Mouse (Mus musculus) midbrain, embryonic 16.5 days (tissue): ENCODE data around the gene Ppp1r12b. TPM values are rescaled to one million over a fixed set of nuclear protein-coding genes. Genes with fewer than 3 reads are reported as not detected.
"Not testable (repeated sequence)": the region's sequence is repeated elsewhere in the genome, so short reads cannot be mapped to it uniquely, and the experiment has no call there.

Source experiments
- ATAC-seq: fragments of 200-750 bp; cut with Nextera tagmentation; 2 replicates; pipeline ENCODE4 v1.8.0; 2017; ENCODE audit warnings: moderate TSS enrichment
- H3K27ac ChIP-seq: fragments of 300-500 bp; sonication (generic); 2 replicates; pipeline ENCODE4 v1.5.1; 2014; ENCODE audit warnings: mild to moderate bottlenecking, low read length, mixed read lengths
- H3K27me3 ChIP-seq: fragments of 300-500 bp; sonication (generic); 2 replicates; pipeline ENCODE4 v1.6.1; 2014; ENCODE audit warnings: low read depth, low read length, mixed read lengths; ENCODE audit not compliant: control insufficient read depth, insufficient read depth
- H3K36me3 ChIP-seq: fragments of 300-500 bp; sonication (generic); 2 replicates; pipeline ENCODE4 v1.6.1; 2014; ENCODE audit warnings: mild to moderate bottlenecking, low read length, moderate library complexity, mixed read lengths; ENCODE audit not compliant: control insufficient read depth, insufficient read depth
- H3K4me1 ChIP-seq: fragments of 300-500 bp; sonication (generic); 2 replicates; pipeline ENCODE4 v1.6.1; 2014; ENCODE audit warnings: mild to moderate bottlenecking, low read length, mixed read lengths; ENCODE audit not compliant: control insufficient read depth, insufficient read depth
- H3K4me2 ChIP-seq: fragments of 300-500 bp; sonication (generic); 2 replicates; pipeline ENCODE4 v1.6.1; 2014; ENCODE audit warnings: mild to moderate bottlenecking, low read length, mixed read lengths
- H3K4me3 ChIP-seq: fragments of 300-500 bp; sonication (generic); 2 replicates; pipeline ENCODE4 v1.5.1; 2014; ENCODE audit warnings: low read depth, mild to moderate bottlenecking, low read length, moderate library complexity, mixed read lengths
- H3K9ac ChIP-seq: fragments of 300-500 bp; sonication (generic); 2 replicates; pipeline ENCODE4 v1.6.1; 2014; ENCODE audit warnings: low read depth, low read length, mixed read lengths
- H3K9me3 ChIP-seq: fragments of 300-500 bp; sonication (generic); replicated peaks from 2 replicates; pipeline ENCODE4 v1.6.1; 2014; ENCODE audit warnings: mild to moderate bottlenecking, low read length, mixed read lengths; ENCODE audit not compliant: control insufficient read depth, poor library complexity, severe bottlenecking
- WGBS: fragments of 180-500 bp; shearing (Covaris S2); extraction: QIAGEN DNeasy Blood & Tissue Kit; methylation state at CpG from one replicate; pipeline ENCODE4 v1.1.7; 2014; 5-methylcytosine and 5-hydroxymethylcytosine counted together
- polyA plus RNA-seq: library from polyadenylated mRNA; unstranded; fragments of >200 nt; fragmentation: Nextera tagmentation; extraction: Ambion mirVana; gene quantifications from 2 replicates; pipeline ENCODE4 v1.2.1, GENCODE M21; 2015

The Ppp1r12b gene
- polyA plus RNA-seq, 1 experiment from 2014 or later = 13.6 TPM

DNA sequence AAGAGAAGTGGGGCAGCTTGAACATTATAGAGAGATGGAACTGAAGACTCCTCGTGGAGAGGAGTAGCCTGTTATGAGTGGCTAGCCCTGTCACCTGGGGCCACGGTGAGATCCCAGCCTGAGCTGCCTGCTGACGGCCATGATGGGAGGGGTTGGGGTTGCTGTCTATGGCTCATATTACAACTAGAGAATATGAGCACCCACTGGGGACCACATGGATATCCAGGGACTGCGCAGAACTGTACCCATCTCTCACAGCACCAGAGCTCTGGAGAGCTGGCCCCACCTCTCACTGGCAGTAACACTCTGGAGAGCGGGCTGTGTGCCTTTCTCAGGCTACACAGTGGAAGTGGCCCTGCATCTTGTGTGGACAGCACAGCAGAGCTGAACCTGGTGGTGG lies 104.5 kb downstream of the Ppp1r12b start:
- H3K4me3 ChIP-seq = no peak overlapping the region
- H3K4me2 ChIP-seq = no peak overlapping the region
- H3K27ac ChIP-seq = no peak overlapping the region
- ATAC-seq = no peak
- H3K9ac ChIP-seq = no peak overlapping the region
- no peaks in the 10 kb centered on the region for H3K36me3 ChIP-seq
- H3K9me3 ChIP-seq = no peaks in the 10 kb centered on the region
- 94% methylated on average over 5 of the region's 5 CpGs for WGBS
- H3K27me3 ChIP-seq = no peaks in the 10 kb centered on the region
- H3K4me1 ChIP-seq = 0 out of 2 replicates have a peak, but pooled peaks cover 2% of the 10 kb centered on the region

DNA sequence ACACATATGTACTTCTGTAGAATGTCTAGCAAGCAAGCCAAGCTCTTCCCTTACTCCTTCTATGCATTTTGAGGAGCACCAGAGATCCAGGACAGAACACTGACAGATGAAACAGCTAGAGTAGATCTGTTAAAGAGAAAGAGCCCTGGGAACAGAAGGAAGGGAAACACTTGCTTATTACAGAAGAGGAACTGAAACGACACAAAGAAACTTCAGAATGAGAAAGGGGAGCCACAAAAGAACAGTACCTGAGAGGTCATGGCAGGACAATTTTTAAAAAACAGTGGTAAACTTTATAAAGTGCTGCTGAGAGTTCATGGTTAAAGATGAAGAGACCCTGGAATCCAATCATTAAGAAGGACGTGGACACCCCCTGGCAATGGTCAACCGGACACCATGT lies 105.4 kb downstream of the Ppp1r12b start:
- Histone ChIP-seq H3K9me3 (no peaks in the 10 kb centered on the region), H3K27ac (no peak overlapping the region), H3K9ac (no peak overlapping the region), H3K36me3 (no peaks in the 10 kb centered on the region), H3K4me1 (0 out of 2 replicates have a peak, but pooled peaks cover 2% of the 10 kb centered on the region), H3K4me2 (no peak overlapping the region), H3K4me3 (no peak overlapping the region), H3K27me3 (no peaks in the 10 kb centered on the region)
- 92% methylated on average over 3 of the region's 3 CpGs for WGBS
- ATAC-seq = no peak

DNA sequence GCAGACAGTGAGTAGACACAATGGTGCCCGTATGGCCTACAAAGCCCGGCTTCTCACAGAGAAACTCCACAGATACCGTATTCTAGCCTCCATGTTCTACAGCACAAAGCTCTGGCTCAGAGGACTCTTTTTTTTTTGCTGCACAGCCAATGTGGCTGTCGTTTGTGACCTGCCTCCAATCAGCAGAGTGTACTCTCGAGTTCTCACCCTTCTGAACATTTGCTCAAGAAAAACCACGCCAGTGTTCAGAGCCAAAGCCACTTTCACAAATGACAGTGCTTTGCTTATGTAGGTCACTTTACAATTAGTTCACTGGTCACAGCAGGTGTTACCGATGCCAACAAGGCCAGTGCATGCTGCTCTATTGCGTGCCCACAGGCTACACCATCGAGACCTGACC lies 107.9 kb downstream of the Ppp1r12b start:
- no peak for ATAC-seq
- Histone ChIP-seq H3K4me2 (no peak overlapping the region), H3K9me3 (no peaks in the 10 kb centered on the region), H3K4me3 (no peak overlapping the region), H3K9ac (no peak overlapping the region), H3K27me3 (no peaks in the 10 kb centered on the region), H3K36me3 (no peaks in the 10 kb centered on the region), H3K27ac (no peak overlapping the region), H3K4me1 (0 out of 2 replicates have a peak, but pooled peaks cover 2% of the 10 kb centered on the region)
- 79% methylated on average over 9 of the region's 9 CpGs for WGBS

DNA sequence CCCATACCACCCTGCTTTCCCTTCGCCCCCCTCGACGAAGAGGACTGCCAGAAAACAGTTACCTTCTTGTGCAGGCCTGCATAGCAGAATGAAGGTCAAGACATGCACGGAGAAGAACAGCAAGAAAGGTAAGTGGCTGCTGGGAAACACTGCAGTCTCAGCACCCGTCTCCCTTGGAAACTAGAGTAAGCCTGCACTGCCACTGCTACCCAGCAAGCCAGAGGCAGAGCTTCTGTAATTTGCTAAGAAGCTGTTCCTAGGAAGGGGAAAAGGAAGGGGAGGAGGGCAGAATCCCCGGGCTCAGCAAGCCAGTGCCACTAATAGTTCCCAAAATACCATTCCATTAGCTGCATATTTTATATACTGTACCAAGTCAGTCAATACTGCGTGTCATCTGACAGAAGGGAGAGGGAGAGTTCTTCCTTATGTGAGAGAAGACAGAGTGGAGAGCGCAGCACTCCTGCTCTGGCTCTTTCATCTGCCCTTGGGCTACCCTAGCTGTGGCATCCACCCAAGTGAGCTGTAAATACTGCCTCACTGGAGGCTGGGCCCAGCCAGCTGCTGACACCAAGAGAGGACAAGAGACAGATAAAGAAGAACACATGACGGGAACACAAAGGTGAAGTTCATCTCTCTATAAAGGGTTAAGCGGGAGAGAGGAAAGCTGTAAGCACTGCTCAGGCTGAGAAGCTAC lies 109.3 kb downstream of the Ppp1r12b start:
- no peaks in the 10 kb centered on the region for H3K36me3 ChIP-seq
- H3K4me2 ChIP-seq = no peak overlapping the region
- ATAC-seq = peak; percentile 56
- peak overlapping the region; percentile 34; the same call in 1 of the 2 replicates for H3K27ac ChIP-seq
- H3K4me1 ChIP-seq = 0 out of 2 replicates have a peak, but pooled peaks cover 2% of the 10 kb centered on the region
- H3K4me3 ChIP-seq = no peak overlapping the region
- H3K9me3 ChIP-seq = no peaks in the 10 kb centered on the region
- H3K9ac ChIP-seq = no peak overlapping the region
- H3K27me3 ChIP-seq = no peaks in the 10 kb centered on the region
- 82% methylated on average over 10 of the region's 10 CpGs for WGBS

DNA sequence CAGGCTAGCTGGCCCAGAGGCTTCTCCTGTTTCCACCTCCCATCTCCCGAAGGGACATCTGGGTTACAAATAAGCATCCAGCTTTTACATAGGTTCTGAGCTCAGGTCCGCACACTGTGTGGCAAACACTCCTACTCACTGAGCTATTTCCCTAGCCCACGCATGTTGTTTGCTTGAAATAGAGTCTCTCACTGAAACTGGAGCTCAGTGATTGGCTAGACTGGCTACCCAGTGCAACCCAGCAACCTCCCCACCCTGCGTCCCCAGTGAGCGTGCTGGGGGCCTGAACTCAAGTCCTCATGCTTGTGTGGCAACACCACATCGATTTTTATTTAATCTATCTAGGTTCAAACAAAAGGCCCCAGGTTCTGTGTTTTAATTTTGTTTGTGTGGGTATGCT lies 112.4 kb downstream of the Ppp1r12b start:
- no peak overlapping the region for H3K9ac ChIP-seq
- no peak for ATAC-seq
- 93% methylated on average over 6 of the region's 6 CpGs for WGBS
- 0 out of 2 replicates have a peak, but pooled peaks cover 2% of the 10 kb centered on the region for H3K4me1 ChIP-seq
- H3K27me3 ChIP-seq = no peaks in the 10 kb centered on the region
- H3K9me3 ChIP-seq = no peaks in the 10 kb centered on the region
- no peak overlapping the region for H3K4me3 ChIP-seq
- H3K27ac ChIP-seq = no peak overlapping the region
- no peak overlapping the region for H3K4me2 ChIP-seq
- H3K36me3 ChIP-seq = no peaks in the 10 kb centered on the region

DNA sequence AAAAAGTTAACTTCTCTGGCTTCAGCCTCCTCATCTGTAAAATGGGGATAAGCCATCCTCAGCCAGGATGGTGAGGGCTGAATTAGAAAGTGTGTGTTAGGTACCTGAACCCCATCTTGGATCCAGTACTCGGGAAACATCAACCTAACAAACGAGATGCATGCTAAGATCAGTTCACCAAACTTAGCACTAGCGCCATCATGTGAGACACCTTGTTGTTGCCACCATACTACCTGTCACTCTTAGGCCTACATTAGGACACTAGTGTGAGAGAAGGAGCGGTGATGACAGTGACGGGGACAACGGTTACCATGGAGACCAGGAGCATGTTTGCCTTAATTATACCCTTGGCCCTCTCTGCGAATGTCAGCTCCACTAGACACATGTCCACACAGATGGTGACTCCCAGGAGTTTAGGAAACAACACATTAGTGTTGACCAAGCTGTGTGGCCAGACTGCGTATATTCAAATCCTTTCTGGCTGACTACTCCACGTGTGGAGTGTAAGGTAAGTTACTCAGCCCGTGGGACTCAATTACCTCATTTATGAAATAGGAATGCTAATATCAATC lies 118.7 kb downstream of the Ppp1r12b start:
- no peak for ATAC-seq
- Histone ChIP-seq H3K27ac (no peak overlapping the region), H3K4me2 (no peak overlapping the region), H3K27me3 (no peaks in the 10 kb centered on the region), H3K9me3 (no peaks in the 10 kb centered on the region), H3K9ac (no peak overlapping the region), H3K4me3 (no peak overlapping the region), H3K36me3 (peaks cover 14% of the 10 kb centered on the region), H3K4me1 (no peaks in the 10 kb centered on the region)
- 57% methylated on average over 10 of the region's 10 CpGs for WGBS

DNA sequence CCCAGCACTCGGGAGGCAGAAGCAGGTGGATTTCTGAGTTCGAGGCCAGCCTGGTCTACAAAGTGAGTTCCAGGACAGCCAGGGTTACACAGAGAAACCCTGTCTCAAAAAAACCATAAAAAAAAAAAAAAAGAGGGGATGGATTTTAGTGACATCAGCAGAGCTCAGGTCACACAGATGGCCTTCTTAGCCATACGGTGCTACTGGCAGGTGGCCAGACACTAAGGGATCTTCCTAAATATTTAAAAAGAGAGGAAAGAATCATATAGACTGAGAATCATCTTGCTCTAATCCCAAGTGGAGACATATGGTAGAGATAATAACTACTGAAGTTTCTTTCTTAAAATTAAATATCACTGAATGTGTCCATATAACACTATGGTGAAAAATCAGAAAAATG lies 124.9 kb downstream of the Ppp1r12b start:
- not testable (repeated sequence) for H3K9ac ChIP-seq, H3K4me3 ChIP-seq, H3K27ac ChIP-seq, H3K4me2 ChIP-seq, ATAC-seq, H3K27me3 ChIP-seq, H3K4me1 ChIP-seq, H3K9me3 ChIP-seq
- H3K36me3 ChIP-seq = peaks cover 13% of the 10 kb centered on the region
- 90% methylated on average over 3 of the region's 3 CpGs for WGBS

DNA sequence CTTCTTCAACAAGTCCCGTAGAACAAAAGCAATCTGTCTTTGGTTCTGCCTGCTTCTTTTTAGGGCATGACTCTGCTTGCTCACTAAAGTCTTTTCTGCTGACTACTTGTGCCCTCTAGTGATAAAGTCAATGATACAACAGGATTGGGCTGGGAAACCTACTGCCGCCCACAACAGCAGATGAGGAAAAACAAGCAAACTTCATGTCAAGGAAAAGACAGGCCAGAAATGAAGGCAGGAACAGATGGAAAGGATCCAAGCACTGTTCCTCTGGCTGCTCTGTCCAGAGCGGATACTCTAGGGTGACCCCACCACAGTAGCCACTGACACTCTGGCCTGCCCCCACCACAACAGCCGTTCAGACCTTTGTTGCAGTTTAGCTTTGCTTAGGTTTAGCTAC lies 126.1 kb downstream of the Ppp1r12b start:
- no peak overlapping the region for H3K9ac ChIP-seq
- H3K27me3 ChIP-seq = no peaks in the 10 kb centered on the region
- H3K4me1 ChIP-seq = no peaks in the 10 kb centered on the region
- H3K27ac ChIP-seq = no peak overlapping the region
- peaks cover 6% of the 10 kb centered on the region for H3K36me3 ChIP-seq
- H3K4me3 ChIP-seq = no peak overlapping the region
- 68% methylated on average over 4 of the region's 4 CpGs for WGBS
- no peak overlapping the region for H3K4me2 ChIP-seq
- H3K9me3 ChIP-seq = no peaks in the 10 kb centered on the region
- no peak for ATAC-seq

DNA sequence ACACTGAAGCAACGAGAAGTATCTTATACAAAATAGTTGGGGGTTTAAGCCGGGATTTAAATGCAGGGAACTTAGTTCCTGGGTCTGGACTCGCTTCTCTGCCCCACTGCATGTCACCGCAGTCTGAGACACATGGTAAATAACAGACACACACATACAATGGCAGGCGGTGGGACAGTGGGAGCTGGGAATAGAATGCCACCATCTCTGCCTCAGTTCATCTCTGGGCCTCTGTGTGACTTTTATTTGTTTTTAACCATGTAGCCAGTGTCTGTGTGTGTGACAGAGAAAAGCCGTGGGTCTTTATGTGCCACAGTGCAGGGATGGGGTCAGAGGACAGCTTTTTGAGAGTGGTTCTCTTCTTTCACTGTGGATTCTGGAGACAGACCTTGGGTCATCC lies 130.8 kb downstream of the Ppp1r12b start:
- Histone ChIP-seq H3K27me3 (no peaks in the 10 kb centered on the region), H3K36me3 (no peaks in the 10 kb centered on the region), H3K9me3 (no peaks in the 10 kb centered on the region), H3K4me1 (no peaks in the 10 kb centered on the region), H3K4me2 (no peak overlapping the region), H3K9ac (no peak overlapping the region), H3K27ac (no peak overlapping the region), H3K4me3 (no peak overlapping the region)
- no peak for ATAC-seq
- WGBS = 65% methylated on average over 6 of the region's 6 CpGs
